Mouse (Mus musculus) heart, embryonic 13.5 days (tissue): ENCODE measurements around the gene Dcaf6. TPM values are rescaled to one million over a fixed set of nuclear protein-coding genes. Genes with fewer than 3 reads are reported as not detected.

Source experiments
- ATAC-seq: fragments of 200-750 bp; cut with Nextera tagmentation; 2 replicates; pipeline ENCODE4 v1.8.0; 2017; ENCODE audit warnings: moderate TSS enrichment; ENCODE audit not compliant: insufficient number of reproducible peaks, low FRiP score, low TSS enrichment; ENCODE audit errors: extremely low read depth
- H3K27ac ChIP-seq: fragments of 300-500 bp; sonication (generic); replicated peaks from 2 replicates; pipeline ENCODE4 v1.5.1; 2015; ENCODE audit warnings: moderate library complexity, mild to moderate bottlenecking, inconsistent platforms
- H3K27me3 ChIP-seq: fragments of 300-500 bp; sonication (generic); replicated peaks from 2 replicates; pipeline ENCODE4 v1.6.1; 2015; ENCODE audit warnings: mild to moderate bottlenecking, inconsistent platforms
- H3K36me3 ChIP-seq: fragments of 300-500 bp; sonication (generic); 2 replicates; pipeline ENCODE4 v1.6.1; 2015; ENCODE audit warnings: mild to moderate bottlenecking, inconsistent platforms
- H3K4me1 ChIP-seq: fragments of 300-500 bp; sonication (generic); 2 replicates; pipeline ENCODE4 v1.6.1; 2015; ENCODE audit warnings: inconsistent platforms
- H3K4me2 ChIP-seq: fragments of 300-500 bp; sonication (generic); 2 replicates; pipeline ENCODE4 v1.6.1; 2015; ENCODE audit warnings: inconsistent platforms, mild to moderate bottlenecking, moderate library complexity
- H3K4me3 ChIP-seq: fragments of 300-500 bp; sonication (generic); 2 replicates; pipeline ENCODE4 v1.5.1; 2015; ENCODE audit warnings: moderate library complexity, mild to moderate bottlenecking, inconsistent platforms
- H3K9ac ChIP-seq: fragments of 300-500 bp; sonication (generic); 2 replicates; pipeline ENCODE4 v1.6.1; 2015; ENCODE audit warnings: inconsistent platforms, mild to moderate bottlenecking, moderate library complexity
- H3K9me3 ChIP-seq: fragments of 300-500 bp; sonication (generic); 2 replicates; pipeline ENCODE4 v1.6.1; 2016; ENCODE audit warnings: inconsistent platforms
- WGBS: fragments of 180-500 bp; shearing (Covaris S2); methylation state at CpG from one replicate; pipeline ENCODE4 v1.1.7; 2015; ENCODE audit warnings: mixed read lengths; 5-methylcytosine and 5-hydroxymethylcytosine counted together
- polyA plus RNA-seq: library from polyadenylated mRNA; unstranded; fragments of >200 nt; fragmentation: Nextera tagmentation; extraction: Ambion mirVana; gene quantifications from 2 replicates; pipeline ENCODE4 v1.2.1, GENCODE M21; 2015

Dcaf6 gene
- polyA plus RNA-seq, 1 experiment from 2014 or later, result 15.2 TPM

GRCm38 (mm10) chr1:165462861-165463260 is 2.6 kb upstream of the Dcaf6 start:
- Histone ChIP-seq H3K4me3 (no peak overlapping the region), H3K27me3 (no peaks in the 10 kb centered on the region), H3K36me3 (no peaks in the 10 kb centered on the region), H3K9me3 (no peaks in the 10 kb centered on the region), H3K9ac (no peak overlapping the region), H3K27ac (no peak overlapping the region), H3K4me2 (peak overlapping the region; percentile 28), H3K4me1 (peaks cover 25% of the 10 kb centered on the region)
- WGBS, result 76% methylated on average over 1 of the region's 1 CpGs
- ATAC-seq, result no peak

DNA sequence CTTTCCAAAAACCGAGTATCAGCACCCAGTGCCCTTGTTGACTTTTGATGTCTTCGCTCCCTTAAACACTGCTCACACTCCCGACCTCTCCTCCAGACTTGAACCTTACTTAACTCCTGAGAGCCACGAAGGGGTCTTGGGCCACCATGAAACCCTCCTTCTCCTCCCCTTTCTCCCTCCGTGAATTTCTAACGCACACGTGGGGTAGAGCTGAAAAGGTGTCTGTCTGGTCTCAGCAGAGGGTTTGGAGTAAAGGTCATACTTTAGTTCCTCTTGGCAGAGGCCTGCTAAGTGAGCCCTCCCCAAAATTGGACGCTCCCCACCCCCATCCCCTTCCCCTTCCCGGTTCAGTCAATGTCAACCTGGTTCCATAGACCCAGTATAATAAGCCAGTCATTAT is 1.4 kb upstream of the Dcaf6 start:
- Histone ChIP-seq H3K4me2 (peak overlapping the region; percentile 82), H3K27ac (peak overlapping the region; percentile 99), H3K27me3 (no peaks in the 10 kb centered on the region), H3K4me1 (peaks cover 26% of the 10 kb centered on the region), H3K36me3 (no peaks in the 10 kb centered on the region), H3K9ac (peak overlapping the region; percentile 92), H3K4me3 (peak overlapping the region; percentile 96), H3K9me3 (no peaks in the 10 kb centered on the region)
- 1% methylated on average over 9 of the region's 9 CpGs for WGBS
- ATAC-seq, result no peak

- Histone ChIP-seq H3K36me3 (no peaks in the 10 kb centered on the region), H3K4me1 (peaks cover 26% of the 10 kb centered on the region), H3K9ac (peak overlapping the region; percentile 95), H3K4me2 (peak overlapping the region; percentile 82), H3K9me3 (no peaks in the 10 kb centered on the region), H3K27me3 (no peaks in the 10 kb centered on the region), H3K4me3 (peak overlapping the region; percentile 96), H3K27ac (peak overlapping the region; percentile 99)
- under 1% methylated on average over 40 of the region's 41 CpGs for WGBS
- ATAC-seq, result peak; percentile 95
Measured at GRCm38 (mm10) chr1:165460801-165461377, 614 bp upstream of the Dcaf6 start.

DNA sequence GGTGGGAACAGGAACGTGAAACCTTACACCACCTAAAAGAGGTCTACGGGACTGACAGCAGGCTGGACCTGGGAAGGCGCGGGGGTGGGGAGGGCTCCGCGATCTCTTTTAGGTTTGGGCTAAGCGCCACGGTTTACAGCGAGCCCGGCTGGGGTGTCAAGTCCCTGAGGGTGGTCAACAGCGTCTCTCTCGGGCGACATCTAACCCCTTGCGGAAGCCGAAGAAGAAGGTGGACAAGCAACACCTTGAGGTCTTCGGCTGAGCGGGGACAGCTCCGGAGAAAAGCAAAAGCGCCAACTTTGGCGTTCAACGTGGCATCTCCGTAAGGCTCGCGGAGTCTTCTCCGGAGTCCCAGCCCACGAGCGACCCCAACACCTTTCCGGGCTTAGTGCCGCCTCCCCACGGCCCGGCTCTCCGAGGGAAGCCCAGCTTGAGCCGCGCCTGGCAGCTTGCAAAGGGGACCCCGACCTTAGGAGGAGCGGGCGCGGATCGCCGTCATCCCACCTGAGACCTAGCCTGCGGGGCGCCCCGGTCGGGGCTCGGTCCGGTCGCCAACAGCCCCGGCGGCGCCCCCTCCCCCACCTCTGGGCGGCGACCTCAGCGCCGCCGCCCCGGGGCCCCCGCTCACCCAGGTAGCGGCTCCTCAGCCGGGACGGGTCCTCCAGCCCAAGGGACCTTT is 633 bp downstream of the Dcaf6 start:
- under 1% methylated on average over 58 of the region's 60 CpGs for WGBS
- peaks cover 26% of the 10 kb centered on the region for H3K4me1 ChIP-seq
- H3K9ac ChIP-seq, result peak overlapping the region; percentile 95
- H3K4me2 ChIP-seq, result peak overlapping the region; percentile 81
- H3K27me3 ChIP-seq, result no peaks in the 10 kb centered on the region
- H3K27ac ChIP-seq, result peak overlapping the region; percentile 99
- no peak for ATAC-seq
- peak overlapping the region; percentile 96 for H3K4me3 ChIP-seq
- no peaks in the 10 kb centered on the region for H3K36me3 ChIP-seq
- no peaks in the 10 kb centered on the region for H3K9me3 ChIP-seq

- H3K36me3 ChIP-seq, result peaks cover 4% of the 10 kb centered on the region; the same call in 1 of the 2 replicates
- peak overlapping the region; percentile 99 for H3K27ac ChIP-seq
- peak overlapping the region; percentile 95 for H3K9ac ChIP-seq
- H3K4me2 ChIP-seq, result peak overlapping the region; percentile 81
- H3K9me3 ChIP-seq, result no peaks in the 10 kb centered on the region
- H3K4me3 ChIP-seq, result peak overlapping the region; percentile 96
- H3K4me1 ChIP-seq, result peaks cover 26% of the 10 kb centered on the region
- H3K27me3 ChIP-seq, result no peaks in the 10 kb centered on the region
- WGBS, result 17% methylated on average over 7 of the region's 7 CpGs
- no peak for ATAC-seq
Measured at GRCm38 (mm10) chr1:165459041-165459502, 1.2 kb downstream of the Dcaf6 start.

DNA sequence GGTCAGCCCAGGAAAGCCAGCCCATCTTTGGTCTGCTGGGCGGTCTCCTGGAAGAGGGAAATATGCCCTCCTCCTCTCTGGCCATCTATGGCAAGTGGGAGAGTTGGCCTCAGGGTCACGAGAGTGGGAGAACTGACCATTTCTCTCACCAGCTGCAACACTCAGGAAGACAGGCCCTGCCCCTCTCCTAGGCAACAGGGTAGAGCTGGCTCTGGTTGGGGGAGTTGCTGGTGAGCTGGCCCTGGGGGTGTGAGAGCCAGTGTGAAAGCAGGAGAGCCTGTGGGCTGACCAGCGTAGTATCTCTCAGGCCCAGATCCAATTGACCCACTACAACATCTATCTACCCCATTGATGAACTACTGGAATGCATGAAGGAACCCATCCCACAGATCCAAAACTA is 18.6 kb downstream of the Dcaf6 start:
- Histone ChIP-seq H3K36me3 (no peaks in the 10 kb centered on the region; the same call in 1 of the 2 replicates), H3K4me2 (no peak overlapping the region), H3K4me3 (no peak overlapping the region), H3K9ac (no peak overlapping the region), H3K4me1 (peaks cover 11% of the 10 kb centered on the region), H3K27ac (no peak overlapping the region), H3K27me3 (no peaks in the 10 kb centered on the region), H3K9me3 (no peaks in the 10 kb centered on the region; the same call in 1 of the 2 replicates)
- 75% methylated on average over 3 of the region's 3 CpGs for WGBS
- ATAC-seq, result no peak

GRCm38 (mm10) chr1:165441201-165441600 is 19.1 kb downstream of the Dcaf6 start:
- Histone ChIP-seq H3K4me3 (no peak overlapping the region), H3K27me3 (no peaks in the 10 kb centered on the region), H3K9me3 (no peaks in the 10 kb centered on the region; the same call in 1 of the 2 replicates), H3K4me1 (peaks cover 11% of the 10 kb centered on the region), H3K27ac (no peak overlapping the region), H3K9ac (no peak overlapping the region), H3K4me2 (no peak overlapping the region), H3K36me3 (peaks cover 5% of the 10 kb centered on the region; the same call in 1 of the 2 replicates)
- ATAC-seq, result no peak

- no peak for ATAC-seq
- peaks cover 4% of the 10 kb centered on the region; the same call in 1 of the 2 replicates for H3K9me3 ChIP-seq
- peaks cover 11% of the 10 kb centered on the region for H3K4me1 ChIP-seq
- 75% methylated on average over 3 of the region's 3 CpGs for WGBS
- peaks cover 5% of the 10 kb centered on the region; the same call in 1 of the 2 replicates for H3K36me3 ChIP-seq
- H3K4me2 ChIP-seq, result no peak overlapping the region
- H3K27me3 ChIP-seq, result no peaks in the 10 kb centered on the region
- H3K9ac ChIP-seq, result no peak overlapping the region
- no peak overlapping the region for H3K27ac ChIP-seq
- no peak overlapping the region for H3K4me3 ChIP-seq
Measured at GRCm38 (mm10) chr1:165440788-165441187, 19.5 kb downstream of the Dcaf6 start.

GRCm38 (mm10) chr1:165438289-165439021 is 21.8 kb downstream of the Dcaf6 start:
- H3K27me3 ChIP-seq, result no peaks in the 10 kb centered on the region
- no peak overlapping the region for H3K4me2 ChIP-seq
- 87% methylated on average over 1 of the region's 1 CpGs for WGBS
- no peak for ATAC-seq
- H3K4me3 ChIP-seq, result no peak overlapping the region
- peaks cover 11% of the 10 kb centered on the region; the same call in 1 of the 2 replicates for H3K36me3 ChIP-seq
- peaks cover 11% of the 10 kb centered on the region for H3K4me1 ChIP-seq
- H3K9me3 ChIP-seq, result peaks cover 7% of the 10 kb centered on the region
- H3K9ac ChIP-seq, result no peak overlapping the region
- H3K27ac ChIP-seq, result no peak overlapping the region

- no peak for ATAC-seq
- Histone ChIP-seq H3K27ac (no peak overlapping the region), H3K4me3 (no peak overlapping the region), H3K36me3 (peaks cover 12% of the 10 kb centered on the region; the same call in 1 of the 2 replicates), H3K27me3 (no peaks in the 10 kb centered on the region), H3K9me3 (peaks cover 7% of the 10 kb centered on the region), H3K4me1 (no peaks in the 10 kb centered on the region), H3K4me2 (no peak overlapping the region), H3K9ac (no peak overlapping the region)
- 64% methylated on average over 1 of the region's 1 CpGs for WGBS
Measured at GRCm38 (mm10) chr1:165432883-165433282, 27.4 kb downstream of the Dcaf6 start.

- Histone ChIP-seq H3K9me3 (no peaks in the 10 kb centered on the region), H3K4me3 (no peak overlapping the region), H3K27me3 (no peaks in the 10 kb centered on the region), H3K27ac (no peak overlapping the region), H3K36me3 (peaks cover 17% of the 10 kb centered on the region), H3K4me2 (no peak overlapping the region), H3K9ac (no peak overlapping the region), H3K4me1 (no peaks in the 10 kb centered on the region)
- WGBS, result 77% methylated on average over 2 of the region's 2 CpGs
- ATAC-seq, result no peak
Measured at GRCm38 (mm10) chr1:165426254-165426653, 34.0 kb downstream of the Dcaf6 start.
